Mouse (Mus musculus): ENCODE measurements around the gene Gramd2.

DNA sequence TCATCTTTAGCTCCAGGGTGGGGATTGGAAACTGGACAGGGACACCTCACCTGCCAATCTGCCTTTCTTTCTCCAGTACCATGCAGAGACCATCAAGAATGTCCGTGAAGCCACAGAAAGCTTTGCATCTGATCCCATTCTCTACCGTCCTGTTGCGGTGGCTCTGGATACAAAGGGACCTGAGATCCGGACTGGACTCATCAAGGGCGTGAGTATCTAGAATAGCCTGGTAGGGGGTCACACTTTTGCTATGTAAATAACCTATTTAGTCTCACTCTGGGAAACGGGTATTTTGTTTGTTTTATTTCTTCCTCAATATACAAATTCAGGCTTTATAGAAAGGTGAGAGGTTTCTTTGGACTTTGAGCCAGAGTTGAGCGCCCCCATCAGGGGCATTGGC is 11.5 kb upstream of the Gramd2 start:
- no peak for TF ChIP-seq CTCF (IDR thresholded peaks at IDR 0.05; ENCODE audit: low read depth, low read length)
- no peak for TF ChIP-seq POLR2A (IDR thresholded peaks at IDR 0.05; ENCODE audit: borderline replicate concordance, low read depth, low read length)
